Mouse (Mus musculus): ENCODE data around the gene Fgfr2. TPM values are rescaled to one million over a fixed set of nuclear protein-coding genes. Genes with fewer than 3 reads are reported as not detected.

Gene Fgfr2
- polyA plus RNA-seq, 2 experiments from 2014 or later: not detected

GRCm38 (mm10) chr7:132349075-132349572 lies 774.0 kb downstream of the Fgfr2 start:
- no peak for ATAC-seq

GRCm38 (mm10) chr7:132347273-132348045 lies 775.7 kb downstream of the Fgfr2 start:
- ATAC-seq: no peak

GRCm38 (mm10) chr7:132345526-132346070 lies 777.6 kb downstream of the Fgfr2 start:
- no peak for ATAC-seq

- ATAC-seq: no peak
These were observed 778.5 kb downstream of the Fgfr2 start for GRCm38 (mm10) chr7:132344606-132345005.

- ATAC-seq: no peak
These were observed 779.2 kb downstream of the Fgfr2 start for GRCm38 (mm10) chr7:132343900-132344299.

- ATAC-seq: no peak
These were observed 780.0 kb downstream of the Fgfr2 start for GRCm38 (mm10) chr7:132343146-132343545.

GRCm38 (mm10) chr7:132339041-132339839 lies 783.9 kb downstream of the Fgfr2 start:
- no peak for ATAC-seq

GRCm38 (mm10) chr7:132338350-132338749 lies 784.8 kb downstream of the Fgfr2 start:
- no peak for ATAC-seq

- no peak for ATAC-seq
These were observed 785.8 kb downstream of the Fgfr2 start for GRCm38 (mm10) chr7:132337268-132337917.

- peak; percentile 50 for ATAC-seq
These were observed 786.4 kb downstream of the Fgfr2 start for GRCm38 (mm10) chr7:132336781-132337180.

- ATAC-seq: peak; percentile 95
These were observed 787.8 kb downstream of the Fgfr2 start for GRCm38 (mm10) chr7:132335367-132335766.

GRCm38 (mm10) chr7:132333078-132333477 lies 790.1 kb downstream of the Fgfr2 start:
- ATAC-seq: no peak

- no peak for ATAC-seq
These were observed 791.0 kb downstream of the Fgfr2 start for GRCm38 (mm10) chr7:132332176-132332575.

- ATAC-seq: no peak
These were observed 793.0 kb downstream of the Fgfr2 start for GRCm38 (mm10) chr7:132330179-132330578.

- no peak for ATAC-seq
These were observed 794.5 kb downstream of the Fgfr2 start for GRCm38 (mm10) chr7:132328648-132329047.

- ATAC-seq: peak; percentile 43
These were observed 797.4 kb downstream of the Fgfr2 start for GRCm38 (mm10) chr7:132325549-132326331.

- peak; percentile 74 for ATAC-seq
These were observed 799.7 kb downstream of the Fgfr2 start for GRCm38 (mm10) chr7:132323430-132323829.

GRCm38 (mm10) chr7:132321392-132321958 lies 801.7 kb downstream of the Fgfr2 start:
- ATAC-seq: no peak

GRCm38 (mm10) chr7:132317036-132317541 lies 806.1 kb downstream of the Fgfr2 start, which contains the start of gene Chst15:
TSS of gene Chst15 (minus strand) at chr7:132317228.
- ATAC-seq: peak; percentile 63

GRCm38 (mm10) chr7:132316101-132317035 lies 806.8 kb downstream of the Fgfr2 start:
- ATAC-seq: peak; percentile 75

Measured in CD4-positive, CD25-positive, alpha-beta regulatory T cell, adult 4 months (primary cell).